Mouse (Mus musculus) gastrocnemius, postnatal 36 days (tissue): ENCODE measurements around the gene Baz2a. TPM values are rescaled to one million over a fixed set of nuclear protein-coding genes. Genes with fewer than 3 reads are reported as not detected.
"Not testable (repeated sequence)": the region's sequence is repeated elsewhere in the genome, so short reads cannot be mapped to it uniquely, and the experiment has no call there.

Source experiments
- DNase-seq, 2 experiments: peaks; one replicate each; pipeline ENCODE4 v3.0.0; 2022
- intact Hi-C: fragments of 180-260 bp; cut with DNase I; formaldehyde crosslinking; loops from one replicate; pipeline ENCODE4 v1.15.1; 2025
- long read RNA-seq, 2 experiments: library from polyadenylated mRNA; stranded (forward); transcript quantifications; one replicate each; pipeline ENCODE4 v2.0.0; 2021
- total RNA-seq, 2 experiments: library from RNA; stranded (reverse); gene quantifications; 2 replicates each; pipeline ENCODE4 v1.2.3; 2021

Baz2a gene
- 10 to 100 TPM; 11.9 to 14.2 TPM for total RNA-seq
- long read RNA-seq, experiment 1, partial matches to known transcripts: 0 of 1 reads
- long read RNA-seq, experiment 1, other reads (novel, unspliced or antisense): 1 of 1 reads
- long read RNA-seq, experiment 2: 0 reads

DNA sequence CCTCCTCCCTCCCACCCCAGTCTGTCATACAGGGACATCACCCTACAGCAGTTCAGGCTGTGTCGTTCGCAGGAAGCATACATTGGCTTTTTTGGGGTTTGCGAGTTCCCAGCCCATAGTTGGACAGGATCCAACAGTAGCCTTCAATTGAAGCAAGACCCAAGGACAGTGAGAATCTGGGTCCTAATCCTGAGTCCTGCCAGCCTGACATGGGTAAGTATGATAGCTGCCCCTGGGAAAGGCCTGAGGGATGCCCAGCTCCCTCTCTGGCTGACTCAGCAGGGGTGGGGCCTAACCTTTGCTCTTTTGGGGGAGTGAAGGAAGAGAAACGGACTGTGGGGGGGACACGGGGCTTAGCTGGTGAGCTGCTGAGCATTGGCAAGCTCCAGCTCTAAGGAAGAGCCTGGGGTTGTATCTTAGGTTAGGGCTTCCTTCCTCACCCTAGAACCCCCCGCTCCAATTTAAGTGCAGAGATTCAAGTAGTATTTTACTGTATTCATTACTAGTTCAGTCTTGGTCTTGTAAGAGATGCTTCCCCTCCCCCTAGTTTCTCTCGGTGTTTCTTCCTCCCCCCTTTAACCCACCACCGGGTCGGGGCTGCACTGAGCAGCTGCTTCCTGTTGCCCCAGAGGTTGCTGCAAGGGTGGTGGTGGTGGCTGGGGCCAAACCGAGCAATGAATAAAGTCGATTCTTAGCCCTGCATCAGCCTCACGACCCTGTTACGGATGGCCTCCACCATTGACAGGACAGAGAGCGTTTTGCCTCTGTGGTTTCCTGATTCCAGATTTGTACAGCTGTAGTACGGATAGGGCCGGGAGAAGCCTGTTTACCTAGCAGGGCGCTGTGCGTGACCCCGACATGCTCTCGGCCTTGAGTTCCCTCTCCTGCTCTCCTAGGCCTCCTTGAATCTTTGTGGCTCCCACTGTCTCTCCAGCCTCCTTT lies at the start of gene Baz2a:
Gene Baz2a, plus strand, starts transcription at position 14 of the 942 bp plus-strand sequence.
- intact Hi-C loops: loop anchor here (2.0 kb wide), 1 partner anchor 95 kb away; no protein-coding TSS in a partner anchor
- peak; percentile 42 to 57 for DNase-seq

DNA sequence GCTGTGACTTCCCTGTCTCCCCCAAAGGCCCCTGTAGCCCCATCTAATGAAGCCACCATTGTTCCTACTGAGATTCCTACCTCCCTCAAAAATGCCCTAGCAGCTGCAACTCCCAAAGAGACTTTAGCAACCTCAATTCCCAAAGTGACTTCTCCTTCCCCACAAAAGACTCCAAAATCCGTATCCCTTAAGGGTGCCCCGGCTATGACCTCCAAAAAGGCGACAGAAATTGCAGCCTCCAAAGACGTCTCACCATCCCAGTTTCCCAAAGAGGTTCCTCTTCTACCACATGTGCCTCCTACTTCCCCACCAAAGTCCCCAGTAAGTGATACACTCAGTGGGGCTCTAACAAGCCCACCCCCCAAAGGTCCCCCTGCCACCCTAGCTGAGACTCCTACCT lies 49.7 kb upstream of the Baz2a start:
- intact Hi-C loops: loop anchor here (2.0 kb wide), 1 partner anchor 15 kb away; no protein-coding TSS in a partner anchor
- no peak for DNase-seq

DNA sequence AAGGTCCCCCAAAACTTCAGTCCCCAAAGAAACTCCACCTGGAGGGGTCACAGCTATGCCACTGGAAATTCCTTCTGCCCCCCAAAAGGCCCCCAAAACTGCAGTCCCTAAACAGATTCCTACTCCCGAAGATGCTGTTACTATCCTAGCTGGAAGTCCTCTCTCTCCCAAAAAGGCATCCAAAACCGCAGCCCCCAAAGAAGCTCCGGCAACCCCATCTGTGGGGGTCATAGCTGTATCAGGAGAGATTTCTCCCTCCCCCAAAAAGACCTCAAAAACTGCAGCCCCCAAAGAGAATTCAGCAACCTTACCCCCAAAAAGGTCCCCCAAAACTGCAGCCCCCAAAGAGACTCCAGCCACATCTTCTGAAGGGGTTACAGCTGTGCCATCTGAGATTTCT lies 48.9 kb upstream of the Baz2a start:
- no peak for DNase-seq
- intact Hi-C loops: loop anchor here (2.0 kb wide), 1 partner anchor 14 kb away; no protein-coding TSS in a partner anchor

DNA sequence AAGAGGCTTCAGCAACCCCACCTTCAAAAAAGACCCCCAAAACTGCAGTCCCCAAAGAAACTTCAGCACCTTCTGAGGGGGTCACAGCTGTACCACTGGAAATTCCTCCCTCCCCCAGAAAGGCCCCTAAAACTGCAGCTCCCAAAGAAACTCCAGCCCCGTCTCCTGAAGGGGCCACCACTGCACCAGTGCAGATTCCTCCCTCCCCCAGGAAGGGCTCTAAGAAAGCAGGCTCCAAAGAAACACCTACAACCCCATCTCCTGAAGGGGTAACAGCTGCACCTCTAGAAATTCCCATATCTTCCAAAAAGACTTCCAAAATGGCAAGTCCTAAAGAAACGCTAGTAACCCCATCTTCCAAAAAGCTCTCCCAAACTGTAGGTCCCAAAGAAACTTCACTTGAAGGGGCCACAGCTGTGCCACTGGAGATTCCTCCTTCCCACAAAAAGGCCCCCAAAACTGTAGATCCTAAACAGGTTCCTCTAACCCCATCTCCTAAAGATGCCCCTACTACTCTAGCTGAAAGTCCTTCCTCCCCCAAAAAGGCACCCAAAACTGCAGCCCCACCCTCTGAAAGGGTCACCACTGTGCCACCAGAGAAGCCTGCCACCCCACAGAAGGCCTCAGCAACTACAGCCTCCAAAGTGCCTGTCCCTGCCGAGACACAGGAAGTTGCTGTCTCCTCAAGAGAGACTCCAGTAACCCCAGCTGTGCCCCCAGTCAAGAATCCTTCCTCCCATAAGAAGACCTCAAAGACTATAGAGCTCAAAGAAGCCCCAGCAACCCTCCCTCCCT lies 48.1 kb upstream of the Baz2a start:
- intact Hi-C loops: loop anchor here (2.0 kb wide), 1 partner anchor 14 kb away; no protein-coding TSS in a partner anchor
- no peak for DNase-seq

DNA sequence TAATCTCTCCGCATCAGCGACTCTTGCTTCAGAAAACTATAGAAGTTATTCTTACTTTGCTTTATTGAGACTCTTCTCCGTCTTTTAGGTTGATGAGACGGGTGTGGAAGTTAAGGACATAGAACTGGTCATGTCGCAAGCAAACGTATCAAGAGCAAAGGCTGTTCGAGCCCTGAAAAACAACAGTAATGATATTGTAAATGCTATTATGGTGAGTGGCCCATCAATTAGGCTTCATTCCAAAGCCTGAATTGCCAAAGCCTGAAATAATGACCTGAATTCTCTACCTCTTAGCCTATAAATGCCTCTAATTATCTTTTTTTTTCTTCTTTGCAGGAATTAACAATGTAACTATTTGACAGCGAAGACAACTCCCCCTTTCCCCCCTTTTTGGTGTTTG lies 43.2 kb upstream of the Baz2a start:
- DNase-seq: no peak
- intact Hi-C loops: no loop called here

DNA sequence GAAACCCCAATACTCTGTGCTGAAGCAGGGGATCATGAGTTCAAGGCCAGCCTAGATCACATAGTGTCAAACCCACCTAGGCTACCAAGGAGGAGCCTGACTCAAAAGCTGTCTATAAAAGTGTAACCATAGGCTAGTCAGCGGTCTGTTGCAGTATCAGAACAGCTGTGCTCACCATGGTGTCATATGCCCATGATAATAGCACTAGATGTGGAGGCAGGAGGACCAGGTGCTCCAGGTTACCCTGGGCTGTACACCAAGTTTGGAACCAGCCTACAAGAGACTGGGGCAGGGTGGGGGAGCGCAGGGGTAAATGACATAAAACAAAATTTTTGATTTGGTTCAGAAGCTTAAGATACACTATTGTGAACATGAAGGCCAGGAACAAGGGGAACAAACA lies 41.6 kb upstream of the Baz2a start:
- intact Hi-C loops: no loop called here
- DNase-seq: no peak

DNA sequence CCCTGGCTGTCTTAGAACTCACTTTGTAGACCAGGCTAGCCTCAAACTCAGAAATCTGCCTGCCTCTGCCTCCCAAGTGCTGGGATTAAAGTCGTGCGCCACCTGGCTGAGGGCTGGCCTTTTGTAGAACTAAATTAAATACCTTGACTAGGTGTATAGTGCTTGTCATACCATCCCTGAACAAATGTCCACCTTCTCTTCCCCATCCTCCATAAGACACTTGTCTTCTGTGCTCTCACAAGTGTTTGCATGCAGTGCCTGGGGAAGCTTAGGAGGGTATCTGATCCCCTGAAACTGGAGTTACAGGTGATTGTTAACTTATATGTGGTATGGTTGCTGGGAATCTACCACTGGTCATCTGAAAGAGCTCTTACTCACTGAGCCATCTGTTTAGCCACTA lies 41.0 kb upstream of the Baz2a start:
- intact Hi-C loops: no loop called here
- DNase-seq: no peak

DNA sequence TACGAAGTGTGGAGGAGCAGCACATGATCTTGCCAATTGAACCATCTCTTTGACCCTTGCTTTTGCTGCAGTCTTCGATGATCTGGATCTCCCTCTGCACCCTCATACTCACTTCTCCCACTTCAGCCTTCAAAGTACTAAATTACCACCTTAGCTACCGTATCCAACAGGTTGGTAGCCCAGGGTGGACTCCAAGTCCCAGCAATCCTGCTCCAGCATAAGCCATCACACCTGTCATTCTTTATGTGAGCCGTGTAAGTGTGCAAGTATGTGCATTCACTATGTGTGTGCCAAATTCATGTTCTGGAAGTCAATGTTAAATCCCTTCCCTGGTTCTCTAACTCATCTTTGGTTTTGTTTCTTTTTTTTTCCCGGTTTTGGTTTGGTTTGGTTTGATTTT lies 39.8 kb upstream of the Baz2a start:
- intact Hi-C loops: no loop called here
- DNase-seq: no peak

DNA sequence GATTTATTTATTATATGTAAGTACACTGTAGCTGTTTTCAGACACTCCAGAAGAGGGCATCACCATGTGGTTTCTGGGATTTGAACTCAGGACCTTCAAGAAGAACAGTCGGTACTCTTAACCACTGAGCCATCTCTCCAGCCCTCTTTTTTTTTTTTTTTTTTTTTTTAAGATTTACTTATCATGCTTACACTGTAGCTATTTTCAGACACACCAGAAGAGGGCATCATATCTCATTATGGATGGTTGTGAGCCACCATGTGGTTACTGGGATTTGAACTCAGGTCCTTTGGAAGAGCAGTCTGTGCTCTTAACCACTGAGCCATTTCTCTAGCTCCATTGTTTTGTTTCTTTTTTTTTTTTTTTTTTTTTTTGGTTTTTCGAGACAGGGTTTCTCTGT lies 39.2 kb upstream of the Baz2a start:
- DNase-seq, intact Hi-C loops: not testable (repeated sequence)

DNA sequence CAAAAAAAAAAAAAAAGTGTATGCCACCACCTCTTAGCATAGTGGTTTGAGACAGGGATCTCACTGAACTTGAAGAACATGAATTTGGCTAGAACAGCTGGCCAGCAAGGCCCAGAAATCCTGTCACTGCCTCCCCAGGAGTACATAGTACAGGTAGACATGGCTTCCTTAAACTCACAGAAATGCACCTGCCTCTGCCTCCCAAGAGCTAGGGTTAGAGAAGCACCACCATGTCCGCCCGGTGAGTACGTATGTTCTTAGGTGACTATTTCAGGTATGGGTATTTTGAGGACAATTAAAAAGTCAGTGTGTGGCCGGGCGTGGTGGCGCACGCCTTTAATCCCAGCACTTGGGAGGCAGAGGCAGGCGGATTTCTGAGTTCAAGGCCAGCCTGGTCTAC lies 38.4 kb upstream of the Baz2a start:
- DNase-seq: no peak
- intact Hi-C loops: no loop called here

DNA sequence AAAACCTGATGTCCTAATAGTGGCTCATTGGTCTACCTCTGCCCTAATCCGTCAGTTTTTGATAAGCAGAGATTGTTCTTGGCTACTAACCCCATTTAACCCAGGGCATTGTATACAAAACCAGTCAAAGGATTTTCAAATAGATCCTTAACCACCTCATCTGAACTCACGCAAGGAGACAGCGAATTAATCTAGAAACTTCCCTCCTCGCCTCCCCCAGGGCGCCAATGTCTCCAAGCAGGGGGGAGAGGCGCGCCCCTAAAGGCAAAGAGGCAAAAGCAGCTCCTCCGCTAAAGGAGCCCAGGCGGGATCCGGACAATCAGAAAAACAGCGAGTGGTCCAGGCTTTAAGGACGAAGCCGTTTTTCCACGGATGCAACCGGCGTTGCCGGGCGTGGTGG lies 33.2 kb upstream of the Baz2a start:
- intact Hi-C loops: no loop called here
- no peak for DNase-seq

DNA sequence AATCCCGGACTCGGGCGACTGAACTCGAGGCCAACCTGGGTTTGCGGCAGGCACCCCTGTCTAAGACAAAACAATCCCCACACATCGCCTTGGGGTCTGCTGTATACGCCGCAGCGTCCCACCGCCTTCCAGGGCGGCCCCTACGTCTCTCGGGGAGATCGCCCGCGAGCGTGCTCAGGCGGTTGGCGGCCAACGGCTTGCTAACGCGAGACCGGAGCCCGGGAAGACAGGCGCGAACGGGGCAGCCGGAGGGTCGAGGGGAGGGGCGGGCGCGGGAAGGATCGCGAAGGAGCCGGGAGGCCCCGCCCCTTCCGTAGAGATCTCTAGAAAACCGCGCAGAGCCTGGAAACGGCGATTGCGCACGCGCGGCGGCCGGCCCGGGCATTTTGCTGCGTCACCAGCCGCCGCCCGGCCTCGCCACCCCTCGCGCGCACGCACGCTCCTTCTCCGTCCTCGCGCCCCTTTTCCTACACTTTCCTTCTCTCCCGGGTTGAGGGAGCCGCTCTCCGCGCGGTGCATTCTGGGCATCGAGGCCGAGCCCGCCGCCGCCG lies 32.7 kb upstream of the Baz2a start, which contains the start of gene Ptges3:
Gene Ptges3, plus strand, starts transcription at position 354 of the 551 bp plus-strand sequence.
- intact Hi-C loops: no loop called here
- peak; percentile 95 to 96 for DNase-seq

DNA sequence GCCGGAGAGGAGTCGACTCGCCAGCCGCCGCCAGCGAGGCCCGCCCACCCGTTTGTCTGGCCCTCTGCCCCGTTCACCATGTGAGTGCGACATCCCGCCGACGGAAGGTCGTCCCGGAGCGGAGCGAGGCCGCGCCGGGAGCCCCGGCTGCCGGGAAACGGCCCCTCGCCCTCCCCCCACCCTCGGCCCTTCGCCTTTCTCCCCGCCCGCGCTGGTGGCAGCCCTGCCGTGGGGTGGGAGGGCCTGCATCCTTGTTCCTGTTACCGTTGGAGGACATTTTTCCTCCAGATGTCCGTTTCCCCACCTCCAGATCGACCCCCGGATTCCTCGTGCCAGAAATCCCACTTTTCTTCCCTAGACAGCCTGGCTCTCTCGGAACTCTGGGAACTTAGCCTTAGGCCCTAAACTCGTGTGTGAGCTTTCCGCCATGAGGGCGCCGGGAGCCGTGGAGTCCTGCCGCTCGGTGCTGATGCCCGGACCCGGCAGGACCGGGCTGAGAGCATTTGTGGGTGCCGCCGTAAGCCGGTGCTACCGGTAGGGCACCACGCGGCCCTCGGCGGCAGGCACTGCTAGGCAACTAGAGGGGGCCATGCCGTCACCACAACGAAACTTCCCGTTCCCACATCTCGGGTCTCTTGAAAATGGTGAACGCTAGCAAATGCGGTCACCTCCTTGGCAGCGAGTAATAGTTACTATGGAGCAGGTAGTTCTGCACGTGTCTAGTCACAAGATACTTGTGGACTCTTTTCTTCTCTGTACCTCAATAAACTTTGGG lies 32.0 kb upstream of the Baz2a start:
- intact Hi-C loops: no loop called here
- peak in 1 of 2 experiments; percentile 42 for DNase-seq

DNA sequence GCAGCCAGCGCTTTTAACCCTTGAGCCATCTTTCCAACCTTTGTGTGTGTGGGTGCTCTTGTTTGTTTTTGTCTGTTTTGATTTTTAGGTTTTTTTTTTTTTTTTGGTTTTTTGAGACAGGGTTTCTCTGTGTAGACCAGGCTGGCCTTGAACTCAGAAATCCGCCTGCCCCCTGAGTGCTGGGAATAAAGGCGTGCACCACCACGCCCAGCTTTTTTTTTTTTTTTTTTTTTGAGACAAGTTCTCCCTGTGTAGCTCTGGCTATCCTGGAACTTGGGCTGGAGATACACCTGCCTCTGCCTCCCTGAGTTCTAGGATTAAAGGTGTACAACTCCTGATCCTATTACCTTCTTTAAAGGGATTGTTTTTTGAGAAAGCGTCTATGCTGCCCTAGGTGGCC lies 30.3 kb upstream of the Baz2a start:
- intact Hi-C loops: no loop called here

DNA sequence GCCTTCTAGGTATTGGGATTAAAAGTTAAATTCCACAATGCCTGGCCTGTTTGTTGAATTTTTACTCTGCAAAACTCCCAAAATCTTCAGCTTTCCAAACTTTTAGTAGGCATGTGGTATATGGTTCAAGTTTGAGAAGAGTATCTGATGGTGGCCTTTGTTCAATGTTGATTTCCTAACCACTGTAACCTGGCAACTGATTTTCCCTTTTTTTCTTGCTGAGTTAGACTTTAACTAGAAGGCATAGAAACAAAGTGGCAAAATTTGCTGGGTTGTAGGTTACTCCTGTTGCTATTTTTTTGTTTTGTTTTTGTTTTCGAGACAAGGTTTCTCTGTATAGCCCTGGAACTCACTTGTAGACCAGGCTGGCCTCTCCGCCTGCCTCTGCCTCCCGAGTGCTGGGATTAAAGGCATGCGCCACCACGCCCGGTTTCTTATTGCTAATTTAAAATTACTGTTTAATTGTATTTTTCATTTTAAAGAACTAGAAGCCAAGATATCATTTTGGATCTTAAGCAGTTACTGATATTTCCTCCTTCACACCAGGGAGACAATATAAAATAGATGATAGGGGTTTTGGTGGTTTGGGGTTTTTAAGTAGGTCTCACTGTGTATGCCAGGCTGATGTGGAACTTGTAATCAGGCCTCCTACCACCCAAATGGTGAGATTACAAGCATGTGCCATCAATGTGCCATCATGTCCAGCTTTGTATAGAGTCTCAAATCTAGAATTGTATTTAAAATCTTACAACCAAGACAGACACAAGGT lies 29.0 kb upstream of the Baz2a start:
- intact Hi-C loops: no loop called here
- no peak for DNase-seq

More for the DNA sequence above, 30.3 kb upstream of the Baz2a start:
- no peak for DNase-seq

DNA sequence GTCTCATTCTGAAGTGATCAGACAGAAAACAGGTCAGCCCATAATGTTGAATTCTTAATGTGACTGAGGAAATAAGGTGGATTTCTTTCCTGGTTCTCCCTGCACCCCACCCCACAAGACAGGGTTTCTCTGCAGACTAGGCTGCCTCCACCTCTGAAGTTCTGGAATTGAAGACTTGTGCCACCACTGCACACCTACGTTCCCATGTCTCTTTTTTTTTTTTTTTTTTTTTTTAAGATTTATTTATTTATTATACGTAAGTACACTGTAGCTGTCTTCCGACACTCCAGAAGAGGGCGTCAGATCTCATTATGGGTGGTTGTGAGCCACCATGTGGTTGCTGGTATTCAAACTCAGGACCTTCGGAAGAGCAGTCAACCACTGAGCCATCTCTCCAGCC lies 25.3 kb upstream of the Baz2a start:
- intact Hi-C loops: no loop called here
- no peak for DNase-seq

DNA sequence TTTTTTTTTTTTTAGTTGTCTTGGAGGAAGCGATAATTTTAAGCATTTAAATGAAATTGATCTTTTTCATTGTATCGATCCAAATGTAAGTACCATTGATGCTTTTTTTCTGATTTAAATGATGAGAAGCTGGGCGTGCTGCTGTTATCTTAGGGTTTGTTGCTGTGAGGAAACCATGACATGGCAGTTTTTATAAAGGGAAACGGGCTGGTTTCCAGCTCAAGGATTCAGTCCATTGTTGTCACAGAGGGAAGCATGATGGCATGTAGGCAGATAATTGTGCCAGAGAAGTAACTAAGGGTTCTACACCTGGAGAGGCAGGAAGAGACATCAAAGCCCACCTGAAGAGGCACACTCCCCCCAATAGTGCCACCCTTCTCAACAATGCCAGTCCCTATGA lies 22.2 kb upstream of the Baz2a start:
- intact Hi-C loops: no loop called here
- no peak for DNase-seq

DNA sequence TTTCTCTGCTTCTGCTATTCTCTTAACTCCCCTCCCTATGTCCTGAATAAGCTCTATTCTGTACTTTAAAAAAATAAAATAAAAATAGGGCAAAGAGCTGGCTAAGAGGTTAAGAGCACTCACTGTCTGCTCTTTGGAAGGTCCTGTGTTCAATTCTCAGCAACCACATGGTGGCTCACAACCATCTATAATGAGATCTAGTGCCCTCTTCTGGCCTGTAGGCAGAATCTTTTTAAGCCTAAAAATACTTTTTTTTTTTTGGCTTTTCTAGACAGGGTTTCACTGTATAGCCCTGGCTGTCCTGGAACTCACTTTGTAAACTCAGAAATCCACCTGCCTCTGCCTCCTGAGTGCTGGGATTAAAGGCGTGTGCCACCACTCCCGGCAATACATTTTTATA lies 20.9 kb upstream of the Baz2a start:
- DNase-seq, intact Hi-C loops: not testable (repeated sequence)

DNA sequence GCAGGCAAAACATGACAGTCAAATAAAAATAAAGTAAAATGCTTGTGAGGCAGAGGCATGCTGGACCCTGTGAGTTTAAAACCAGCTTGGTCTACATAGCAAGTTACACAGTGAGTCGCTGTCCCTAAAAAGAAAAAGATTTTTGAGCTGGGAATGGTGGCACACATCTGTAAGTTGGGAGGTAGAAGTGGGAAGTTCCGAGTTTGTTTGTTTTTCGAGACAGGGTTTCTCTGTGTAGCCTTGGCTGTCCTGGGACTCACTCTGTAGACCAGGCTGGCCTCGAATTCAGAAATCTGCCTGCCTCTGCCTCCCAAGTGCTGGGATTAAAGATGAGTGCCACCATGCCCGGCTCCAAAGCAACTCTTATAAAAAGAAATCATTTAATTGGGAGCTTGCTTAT lies 13.1 kb upstream of the Baz2a start:
- intact Hi-C loops, DNase-seq: not testable (repeated sequence)
